Mouse (Mus musculus): ENCODE data around the gene Adm.

- no peak for TF ChIP-seq CTCF (IDR thresholded peaks at IDR 0.05; ENCODE audit: low read depth, low read length)
- TF ChIP-seq POLR2A (IDR thresholded peaks at IDR 0.05; ENCODE audit: extremely low read depth, insufficient read depth, low read length), result no peak
These were observed 20.3 kb downstream of the Adm start for GRCm38 (mm10) chr7:110647559-110648454.
